Mouse (Mus musculus) CD4-positive, CD25-positive, alpha-beta regulatory T cell, adult 4 months (primary cell): ENCODE data around the gene Dqx1. TPM values are rescaled to one million over a fixed set of nuclear protein-coding genes. Genes with fewer than 3 reads are reported as not detected.

ENCODE experiments used
- ATAC-seq: one replicate; pipeline ENCODE4 v1.8.0; 2017
- polyA plus RNA-seq, 2 experiments: library from polyadenylated mRNA; unstranded; fragments of 100-300 nt; shearing (Covaris generic); gene quantifications; one replicate each; pipeline ENCODE4 v1.2.1; 2017

The Dqx1 gene
- polyA plus RNA-seq, 2 experiments from 2014 or later, result 1.9 to 4.5 TPM

- ATAC-seq, result peak; percentile 79
Measured at GRCm38 (mm10) chr6:83108762-83109668, 51.4 kb downstream of the Dqx1 start, which contains the start of gene Mrpl53. Gene Mrpl53 (plus strand): TSS chr6:83109040.

- no peak for ATAC-seq
Measured at GRCm38 (mm10) chr6:83111510-83112136, 54.0 kb downstream of the Dqx1 start.

GRCm38 (mm10) chr6:83115011-83115671 lies 57.5 kb downstream of the Dqx1 start, which contains the start of gene Mogs:
Gene Mogs (plus strand): TSS chr6:83115496.
- ATAC-seq, result peak; percentile 92

GRCm38 (mm10) chr6:83115682-83116372 lies 58.2 kb downstream of the Dqx1 start:
- peak; percentile 65 for ATAC-seq

GRCm38 (mm10) chr6:83116373-83117164 lies 58.9 kb downstream of the Dqx1 start:
- no peak for ATAC-seq

Other genes starting within 250 kb of the Dqx1 start
- 1 to 10 TPM; 2.3 to 3.1 TPM for gene Sema4f, start 118.1 kb upstream of the Dqx1 start, polyA plus RNA-seq
- 1 to 10 TPM in 1 of 2 experiments, under 1 TPM in 1; 0.94 to 1.4 TPM for gene M1ap, start 110.9 kb upstream of the Dqx1 start, polyA plus RNA-seq
- 100 to 1,000 TPM in 1 of 2 experiments, 10 to 100 TPM in 1; 31.8 to 115 TPM for gene Dok1, start 24.4 kb upstream of the Dqx1 start, polyA plus RNA-seq
- 1 to 10 TPM in 1 of 2 experiments, not detected in 1; 1.8 TPM for gene Loxl3, start 23.7 kb upstream of the Dqx1 start, polyA plus RNA-seq
- gene Aup1, start 3.3 kb upstream of the Dqx1 start, polyA plus RNA-seq, result 100 to 1,000 TPM; 424 to 552 TPM
- gene Htra2, start 2.6 kb upstream of the Dqx1 start, polyA plus RNA-seq, result 10 to 100 TPM; 27.3 to 37.9 TPM
- gene Tlx2, start 12.4 kb downstream of the Dqx1 start, polyA plus RNA-seq, result not detected
- gene Pcgf1, start 20.0 kb downstream of the Dqx1 start, polyA plus RNA-seq, result 10 to 100 TPM; 42.5 to 49.3 TPM
- gene Lbx2, start 28.5 kb downstream of the Dqx1 start, polyA plus RNA-seq, result not detected
- gene Ccdc142, start 43.8 kb downstream of the Dqx1 start, polyA plus RNA-seq, result 1 to 10 TPM in 1 of 2 experiments, under 1 TPM in 1; 0.82 to 2.2 TPM
- under 1 TPM; 0.67 to 0.68 TPM for gene Gm42688, start 43.8 kb downstream of the Dqx1 start, polyA plus RNA-seq
- 10 to 100 TPM; 57.0 to 61.5 TPM for gene Mrpl53, start 51.2 kb downstream of the Dqx1 start, polyA plus RNA-seq
- gene Mogs, start 57.7 kb downstream of the Dqx1 start, polyA plus RNA-seq, result 10 to 100 TPM in 1 of 2 experiments, 1 to 10 TPM in 1; 6.5 to 16.0 TPM
- 10 to 100 TPM; 20.4 to 23.6 TPM for gene Wbp1, start 63.7 kb downstream of the Dqx1 start, polyA plus RNA-seq
- 1 to 10 TPM in 1 of 2 experiments, under 1 TPM in 1; 0.56 to 3.3 TPM for gene Ino80b, start 67.6 kb downstream of the Dqx1 start, polyA plus RNA-seq
- under 1 TPM in 1 of 2 experiments, not detected in 1; 0.49 TPM for gene Rtkn, start 77.6 kb downstream of the Dqx1 start, polyA plus RNA-seq
- gene Wdr54, start 98.6 kb downstream of the Dqx1 start, polyA plus RNA-seq, result 1 to 10 TPM in 1 of 2 experiments, not detected in 1; 2.1 TPM
- not detected for gene 1700003E16Rik, start 98.6 kb downstream of the Dqx1 start, polyA plus RNA-seq
- 10 to 100 TPM; 14.7 to 18.2 TPM for gene Dctn1, start 108.1 kb downstream of the Dqx1 start, polyA plus RNA-seq
- 1 to 10 TPM in 1 of 2 experiments, under 1 TPM in 1; 0.75 to 1.1 TPM for gene Slc4a5, start 162.0 kb downstream of the Dqx1 start, polyA plus RNA-seq